Mouse (Mus musculus): Measurements from ENCODE around the gene Aar2. TPM values are rescaled to one million over a fixed set of nuclear protein-coding genes. Genes with fewer than 3 reads are reported as not detected.

Gene Aar2
- total and polyA plus RNA-seq, 2 experiments, result 10.4 to 20.0 TPM

DNA sequence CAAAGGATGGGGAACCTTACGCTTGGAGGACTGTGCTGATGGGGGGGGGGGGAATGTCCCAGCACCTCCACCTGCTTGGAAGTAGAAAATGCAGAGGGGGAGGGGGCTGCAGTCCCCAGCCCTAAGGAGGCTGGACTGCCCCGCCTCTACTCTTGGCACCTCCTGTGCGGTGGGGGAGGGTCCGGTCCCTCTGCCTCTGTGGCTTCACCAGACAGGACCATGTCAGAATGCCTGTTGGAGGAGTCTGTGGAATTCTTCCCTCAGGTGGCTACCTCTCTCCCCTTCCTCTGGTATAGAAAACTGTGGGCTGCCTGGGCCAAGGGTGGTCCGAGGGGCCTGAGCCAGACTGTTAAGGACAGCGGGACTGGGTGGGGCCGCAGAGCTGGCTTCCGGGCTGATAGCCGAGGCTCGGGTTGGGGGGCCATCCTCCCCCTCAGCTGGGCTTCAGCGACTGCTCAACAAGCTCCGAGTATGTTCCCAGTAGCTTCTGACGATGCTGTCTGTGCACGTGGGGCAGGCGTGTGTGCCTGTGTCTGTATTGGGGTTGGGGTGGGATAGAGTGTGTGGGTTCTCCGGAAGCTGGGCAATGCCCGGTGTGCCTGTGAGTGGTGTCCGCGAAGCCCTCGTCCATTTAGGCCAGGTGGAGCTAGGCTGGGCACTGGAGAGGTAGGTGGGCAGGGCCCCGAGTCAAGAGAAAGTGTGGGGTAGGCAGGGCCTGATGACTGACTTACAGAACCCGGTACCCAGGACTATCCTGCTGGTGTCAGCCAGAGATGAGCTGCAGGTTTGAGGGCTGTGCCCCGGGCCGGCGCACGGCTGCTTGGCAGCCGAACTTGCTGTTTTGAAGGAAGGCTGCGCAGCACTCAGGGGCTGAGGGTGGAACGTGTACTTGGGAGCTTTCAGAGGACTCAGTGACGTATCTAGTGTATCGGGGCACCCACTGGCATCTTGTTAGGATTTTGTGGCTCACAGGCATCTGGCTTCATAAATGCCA, 67.6 kb downstream of the Aar2 start:
- TF ChIP-seq CTCF (IDR thresholded peaks at IDR 0.05; ENCODE audit: low read depth, low read length) (no peak), POLR2A (IDR thresholded peaks at IDR 0.05; ENCODE audit: extremely low read depth, insufficient read depth, low read length) (no peak)
- Histone ChIP-seq H3K9ac (ENCODE audit: low read depth, low read length) (no peak overlapping the region), H3K27me3 (ENCODE audit: control insufficient read depth, insufficient read depth, low read length) (peaks cover 25% of the 10 kb centered on the region), H3K4me3 (ENCODE audit: insufficient read depth, low read depth, low read length) (no peak overlapping the region), H3K4me1 (ENCODE audit: control insufficient read depth, insufficient read depth, low read length) (no peaks in the 10 kb centered on the region), H3K36me3 (ENCODE audit: control insufficient read depth, insufficient read depth, low read length) (no peaks in the 10 kb centered on the region), H3K79me2 (ENCODE audit: control insufficient read depth, insufficient read depth, low read length) (no peaks in the 10 kb centered on the region), H3K27ac (replicated peaks; ENCODE audit: insufficient read depth, low read depth, low read length) (no peak overlapping the region)
- WGBS, result 17% methylated on average over 30 of the region's 31 CpGs
- DNase-seq (ENCODE audit: extremely low read depth, low read depth, low spot score), result no peak

DNA sequence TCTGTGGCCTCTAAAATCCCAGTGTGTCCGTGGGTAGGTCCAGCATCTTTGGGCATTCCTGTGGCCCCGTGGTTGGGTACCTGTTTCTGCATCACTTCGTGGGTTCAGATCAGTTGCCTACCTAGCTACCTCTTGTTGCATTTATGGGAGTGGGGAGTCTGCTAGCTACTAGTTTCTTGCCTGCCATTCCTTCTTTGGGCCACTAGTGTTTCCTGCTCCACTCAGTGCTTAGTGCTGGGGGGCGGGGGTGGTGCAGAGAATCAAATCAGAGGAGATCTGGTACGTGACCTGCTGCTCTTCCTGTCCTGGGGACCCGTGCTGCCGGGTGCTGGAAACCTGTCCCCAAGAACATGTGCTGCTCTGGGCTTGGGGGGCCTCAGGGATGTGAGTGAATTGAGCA, 69.1 kb downstream of the Aar2 start:
- 71% methylated on average over 7 of the region's 7 CpGs for WGBS
- no peak overlapping the region for H3K27ac ChIP-seq (replicated peaks; ENCODE audit: insufficient read depth, low read depth, low read length)
- H3K4me3 ChIP-seq (ENCODE audit: insufficient read depth, low read depth, low read length), result no peak overlapping the region
- no peaks in the 10 kb centered on the region; the same call in 1 of the 2 replicates for H3K4me1 ChIP-seq (ENCODE audit: control insufficient read depth, insufficient read depth, low read length)
- DNase-seq (ENCODE audit: extremely low read depth, low read depth, low spot score), result no peak
- no peaks in the 10 kb centered on the region for H3K36me3 ChIP-seq (ENCODE audit: control insufficient read depth, insufficient read depth, low read length)
- H3K9ac ChIP-seq (ENCODE audit: low read depth, low read length), result no peak overlapping the region
- H3K27me3 ChIP-seq (ENCODE audit: control insufficient read depth, insufficient read depth, low read length), result peaks cover 25% of the 10 kb centered on the region
- H3K79me2 ChIP-seq (ENCODE audit: control insufficient read depth, insufficient read depth, low read length), result no peaks in the 10 kb centered on the region
- TF ChIP-seq POLR2A (IDR thresholded peaks at IDR 0.05; ENCODE audit: extremely low read depth, insufficient read depth, low read length) (no peak), CTCF (IDR thresholded peaks at IDR 0.05; ENCODE audit: low read depth, low read length) (no peak)

DNA sequence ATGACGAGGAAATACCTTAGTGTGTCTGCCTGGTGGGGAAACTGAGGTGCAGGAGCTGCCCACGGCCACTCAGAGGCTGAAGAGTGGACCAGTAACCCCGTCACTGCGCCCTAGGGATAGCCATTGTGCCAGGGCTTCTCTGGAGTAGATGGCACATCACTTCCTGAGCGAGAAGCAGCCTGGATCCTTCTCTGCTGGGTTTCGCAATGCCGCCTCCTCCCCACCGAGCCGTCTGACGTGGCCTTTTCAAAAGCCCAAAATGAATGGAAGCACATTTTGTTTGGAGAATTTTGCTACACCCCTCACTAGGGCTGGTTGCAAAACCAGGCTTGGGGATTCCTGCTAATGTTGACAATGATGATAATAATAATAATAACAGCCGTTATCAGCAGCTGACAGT, 70.2 kb downstream of the Aar2 start:
- 36% methylated on average over 11 of the region's 11 CpGs for WGBS
- Histone ChIP-seq H3K4me1 (ENCODE audit: control insufficient read depth, insufficient read depth, low read length) (no peaks in the 10 kb centered on the region; the same call in 1 of the 2 replicates), H3K9ac (ENCODE audit: low read depth, low read length) (no peak overlapping the region), H3K36me3 (ENCODE audit: control insufficient read depth, insufficient read depth, low read length) (no peaks in the 10 kb centered on the region), H3K79me2 (ENCODE audit: control insufficient read depth, insufficient read depth, low read length) (no peaks in the 10 kb centered on the region), H3K27ac (replicated peaks; ENCODE audit: insufficient read depth, low read depth, low read length) (no peak overlapping the region), H3K27me3 (ENCODE audit: control insufficient read depth, insufficient read depth, low read length) (peaks cover 25% of the 10 kb centered on the region), H3K4me3 (ENCODE audit: insufficient read depth, low read depth, low read length) (no peak overlapping the region)
- no peak for DNase-seq (ENCODE audit: extremely low read depth, low read depth, low spot score)
- TF ChIP-seq POLR2A (IDR thresholded peaks at IDR 0.05; ENCODE audit: extremely low read depth, insufficient read depth, low read length), result no peak
- TF ChIP-seq CTCF (IDR thresholded peaks at IDR 0.05; ENCODE audit: low read depth, low read length), result no peak

Other genes with a start within 250 kb of the Aar2 start
- 0.67 and 1.0 TPM in 2 replicates for gene Cnbd2, start 235.3 kb upstream of the Aar2 start, total RNA-seq (2014; rRNA removed)
- gene Cnbd2, start 235.3 kb upstream of the Aar2 start, polyA plus RNA-seq (2012; rRNA removed), result 0.40 and 0.62 TPM in 2 replicates
- 31.1 and 34.3 TPM in 2 replicates for gene Scand1, start 234.9 kb upstream of the Aar2 start, total RNA-seq (2014; rRNA removed)
- gene Scand1, start 234.9 kb upstream of the Aar2 start, polyA plus RNA-seq (2012; rRNA removed), result 65.9 and 81.5 TPM in 2 replicates
- gene Epb41l1, start 126.7 kb upstream of the Aar2 start, total RNA-seq (2014; rRNA removed), result 1.2 and 1.3 TPM in 2 replicates
- 0.72 and 1.1 TPM in 2 replicates for gene Epb41l1, start 126.7 kb upstream of the Aar2 start, polyA plus RNA-seq (2012; rRNA removed)
- gene Dlgap4, start 66.1 kb downstream of the Aar2 start, total RNA-seq (2014; rRNA removed), result 3.2 and 4.0 TPM in 2 replicates
- 13.9 and 22.8 TPM in 2 replicates for gene Dlgap4, start 66.1 kb downstream of the Aar2 start, polyA plus RNA-seq (2012; rRNA removed)
- 5.6 and 6.4 TPM in 2 replicates for gene Myl9, start 227.8 kb downstream of the Aar2 start, total RNA-seq (2014; rRNA removed)
- gene Myl9, start 227.8 kb downstream of the Aar2 start, polyA plus RNA-seq (2012; rRNA removed), result 4.6 and 6.1 TPM in 2 replicates